Mouse (Mus musculus) heart, embryonic 13.5 days (tissue): ENCODE data around the gene Zfp493. TPM values are rescaled to one million over a fixed set of nuclear protein-coding genes. Genes with fewer than 3 reads are reported as not detected.
"Not testable (repeated sequence)": the region's sequence is repeated elsewhere in the genome, so short reads cannot be mapped to it uniquely, and the experiment has no call there.

Experiments used
- ATAC-seq: fragments of 200-750 bp; cut with Nextera tagmentation; 2 replicates; pipeline ENCODE4 v1.8.0; 2017; ENCODE audit warnings: moderate TSS enrichment; ENCODE audit not compliant: insufficient number of reproducible peaks, low FRiP score, low TSS enrichment; ENCODE audit errors: extremely low read depth
- H3K27ac ChIP-seq: fragments of 300-500 bp; sonication (generic); replicated peaks from 2 replicates; pipeline ENCODE4 v1.5.1; 2015; ENCODE audit warnings: moderate library complexity, mild to moderate bottlenecking, inconsistent platforms
- H3K27me3 ChIP-seq: fragments of 300-500 bp; sonication (generic); replicated peaks from 2 replicates; pipeline ENCODE4 v1.6.1; 2015; ENCODE audit warnings: mild to moderate bottlenecking, inconsistent platforms
- H3K36me3 ChIP-seq: fragments of 300-500 bp; sonication (generic); 2 replicates; pipeline ENCODE4 v1.6.1; 2015; ENCODE audit warnings: mild to moderate bottlenecking, inconsistent platforms
- H3K4me1 ChIP-seq: fragments of 300-500 bp; sonication (generic); 2 replicates; pipeline ENCODE4 v1.6.1; 2015; ENCODE audit warnings: inconsistent platforms
- H3K4me2 ChIP-seq: fragments of 300-500 bp; sonication (generic); 2 replicates; pipeline ENCODE4 v1.6.1; 2015; ENCODE audit warnings: inconsistent platforms, mild to moderate bottlenecking, moderate library complexity
- H3K4me3 ChIP-seq: fragments of 300-500 bp; sonication (generic); 2 replicates; pipeline ENCODE4 v1.5.1; 2015; ENCODE audit warnings: moderate library complexity, mild to moderate bottlenecking, inconsistent platforms
- H3K9ac ChIP-seq: fragments of 300-500 bp; sonication (generic); 2 replicates; pipeline ENCODE4 v1.6.1; 2015; ENCODE audit warnings: inconsistent platforms, mild to moderate bottlenecking, moderate library complexity
- H3K9me3 ChIP-seq: fragments of 300-500 bp; sonication (generic); 2 replicates; pipeline ENCODE4 v1.6.1; 2016; ENCODE audit warnings: inconsistent platforms
- WGBS: fragments of 180-500 bp; shearing (Covaris S2); methylation state at CpG from one replicate; pipeline ENCODE4 v1.1.7; 2015; ENCODE audit warnings: mixed read lengths; 5-methylcytosine and 5-hydroxymethylcytosine counted together
- polyA plus RNA-seq: library from polyadenylated mRNA; unstranded; fragments of >200 nt; fragmentation: Nextera tagmentation; extraction: Ambion mirVana; gene quantifications from 2 replicates; pipeline ENCODE4 v1.2.1, GENCODE M21; 2015

Gene Zfp493
- polyA plus RNA-seq, 1 experiment from 2014 or later = 1.2 TPM

GRCm38 (mm10) chr13:67799151-67799550 is 19.7 kb downstream of the Zfp493 start:
- H3K36me3 ChIP-seq, H3K4me2 ChIP-seq, ATAC-seq, H3K4me3 ChIP-seq, H3K9ac ChIP-seq, H3K27me3 ChIP-seq, H3K9me3 ChIP-seq, H3K4me1 ChIP-seq, H3K27ac ChIP-seq: not testable (repeated sequence)
- WGBS = 66% methylated on average over 3 of the region's 3 CpGs

GRCm38 (mm10) chr13:67811651-67812210 is 32.2 kb downstream of the Zfp493 start:
- H3K4me2 ChIP-seq = no peak overlapping the region
- H3K9me3 ChIP-seq = no peaks in the 10 kb centered on the region
- H3K27ac ChIP-seq = no peak overlapping the region
- ATAC-seq = no peak
- H3K27me3 ChIP-seq = no peaks in the 10 kb centered on the region
- peaks cover 7% of the 10 kb centered on the region; the same call in 1 of the 2 replicates for H3K36me3 ChIP-seq
- H3K9ac ChIP-seq = no peak overlapping the region
- WGBS = 57% methylated on average over 1 of the region's 1 CpGs
- H3K4me1 ChIP-seq = peaks cover 3% of the 10 kb centered on the region
- H3K4me3 ChIP-seq = no peak overlapping the region

GRCm38 (mm10) chr13:67812961-67813709 is 33.6 kb downstream of the Zfp493 start:
- 71% methylated on average over 8 of the region's 8 CpGs for WGBS
- Histone ChIP-seq H3K4me1 (peaks cover 3% of the 10 kb centered on the region), H3K27me3 (no peaks in the 10 kb centered on the region), H3K27ac (no peak overlapping the region), H3K4me3 (peak overlapping the region; percentile 88), H3K36me3 (peaks cover 13% of the 10 kb centered on the region), H3K9me3 (0 out of 2 replicates have a peak, but pooled peaks cover 6% of the 10 kb centered on the region), H3K9ac (no peak overlapping the region), H3K4me2 (peak overlapping the region; percentile 77)
- ATAC-seq = no peak

GRCm38 (mm10) chr13:67813710-67814660 is 34.5 kb downstream of the Zfp493 start, which contains the start of gene Zfp273:
Gene Zfp273 (plus strand): TSS chr13:67813740.
- peak within 1 kb of the TSS; percentile 77 for H3K4me2 ChIP-seq
- peaks cover 3% of the 10 kb centered on the region for H3K4me1 ChIP-seq
- H3K27me3 ChIP-seq = no peaks in the 10 kb centered on the region
- peak within 1 kb of the TSS; percentile 88 for H3K4me3 ChIP-seq
- WGBS = 3% methylated on average over 31 of the region's 31 CpGs
- H3K9me3 ChIP-seq = 0 out of 2 replicates have a peak, but pooled peaks cover 12% of the 10 kb centered on the region
- ATAC-seq = peak; percentile 90
- peak within 1 kb of the TSS; percentile 88 for H3K27ac ChIP-seq
- peaks cover 21% of the 10 kb centered on the region for H3K36me3 ChIP-seq
- peak within 1 kb of the TSS; percentile 84 for H3K9ac ChIP-seq

DNA sequence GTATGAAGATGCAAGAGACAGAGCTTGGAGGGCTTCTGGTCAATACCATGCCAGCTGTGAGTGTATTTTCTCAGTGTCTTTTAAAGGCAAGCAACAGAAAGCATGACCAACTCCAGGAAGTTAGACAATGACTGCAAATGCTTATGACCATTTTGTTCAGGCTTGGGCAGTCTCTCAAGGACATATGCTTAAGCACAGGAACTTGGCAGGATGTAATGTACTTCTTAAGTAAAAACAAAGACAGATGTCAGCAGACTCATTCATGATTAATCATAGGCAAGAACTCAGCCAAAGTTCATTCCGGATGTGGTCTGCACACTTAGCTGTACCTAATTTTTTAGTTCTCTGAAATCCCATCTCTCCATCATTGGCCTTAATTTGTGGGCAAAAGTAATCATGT is 39.1 kb downstream of the Zfp493 start:
- peaks cover 48% of the 10 kb centered on the region for H3K36me3 ChIP-seq
- no peak for ATAC-seq
- H3K27ac ChIP-seq = no peak overlapping the region
- H3K9ac ChIP-seq = no peak overlapping the region
- 0 out of 2 replicates have a peak, but pooled peaks cover 12% of the 10 kb centered on the region for H3K9me3 ChIP-seq
- 79% methylated on average over 1 of the region's 1 CpGs for WGBS
- H3K4me1 ChIP-seq = peaks cover 3% of the 10 kb centered on the region
- no peak overlapping the region for H3K4me3 ChIP-seq
- H3K4me2 ChIP-seq = no peak overlapping the region
- no peaks in the 10 kb centered on the region for H3K27me3 ChIP-seq

DNA sequence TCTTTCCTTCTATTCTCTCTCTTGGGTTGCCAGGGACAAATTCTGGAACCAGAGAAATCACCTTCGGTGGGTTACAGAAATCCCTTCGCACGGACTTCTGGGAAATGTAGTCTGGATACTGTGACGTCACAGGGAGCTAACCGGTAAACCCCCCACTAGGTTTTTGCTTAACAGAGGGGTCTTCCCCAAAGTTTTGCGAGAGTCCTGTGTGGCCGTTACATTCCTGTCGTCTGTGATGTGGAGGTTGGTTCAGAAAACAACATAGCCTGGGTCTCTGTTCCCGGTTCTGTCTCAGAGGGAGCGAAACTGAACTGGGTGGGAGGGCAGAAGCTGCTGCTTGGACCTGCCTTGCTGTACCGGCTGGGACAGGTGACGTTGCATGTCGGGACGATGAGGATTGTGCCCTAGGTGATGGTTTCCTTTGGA is 51.4 kb downstream of the Zfp493 start, which contains the start of gene Gm10037:
TSS of gene Gm10037 (plus strand) at position 196 of the 426 bp plus-strand sequence.
- Histone ChIP-seq H3K4me1 (no peaks in the 10 kb centered on the region), H3K27ac (0 out of 2 replicates have a peak within 1 kb of the TSS, but pooled peaks have one; percentile 20), H3K9me3 (peaks cover 8% of the 10 kb centered on the region), H3K36me3 (peaks cover 13% of the 10 kb centered on the region), H3K9ac (peak within 1 kb of the TSS; percentile 84), H3K4me3 (peak within 1 kb of the TSS; percentile 68), H3K27me3 (no peaks in the 10 kb centered on the region), H3K4me2 (peak within 1 kb of the TSS; percentile 74)
- WGBS = 3% methylated on average over 14 of the region's 14 CpGs
- no peak for ATAC-seq

DNA sequence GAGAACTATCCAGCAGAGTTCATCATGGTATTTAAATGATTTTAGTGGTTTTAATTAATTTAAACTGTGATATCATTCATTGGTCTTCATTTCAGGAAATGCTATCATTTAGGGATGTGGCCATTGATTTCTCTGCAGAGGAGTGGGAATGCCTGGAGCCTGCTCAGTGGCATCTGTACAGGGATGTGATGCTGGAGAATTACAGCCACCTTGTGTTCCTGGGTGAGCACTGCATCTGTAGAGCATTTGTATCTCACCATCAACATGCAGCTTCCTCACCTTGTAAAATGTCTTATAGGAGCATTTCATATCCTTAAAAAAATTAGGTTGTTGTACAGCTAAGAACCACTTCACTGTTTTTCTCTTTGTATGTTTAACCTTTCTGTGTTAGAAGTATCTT is 53.6 kb downstream of the Zfp493 start:
- H3K4me1 ChIP-seq, H3K4me2 ChIP-seq, H3K9ac ChIP-seq, H3K27ac ChIP-seq, H3K4me3 ChIP-seq, H3K9me3 ChIP-seq, H3K27me3 ChIP-seq, ATAC-seq, H3K36me3 ChIP-seq: not testable (repeated sequence)

Other genes with a start within 250 kb of the Zfp493 start
- gene Zfp748, start 225.9 kb upstream of the Zfp493 start, polyA plus RNA-seq = 5.7 and 7.3 TPM in 2 replicates
- gene Zfp729b, start 170.0 kb upstream of the Zfp493 start, polyA plus RNA-seq = 2.1 and 2.3 TPM in 2 replicates
- gene Gm49345, start 141.9 kb upstream of the Zfp493 start, polyA plus RNA-seq = 0.29 TPM in 1 of 2 replicates, not detected in the other
- gene Zfp729a, start 141.9 kb upstream of the Zfp493 start, polyA plus RNA-seq = 1.1 and 1.8 TPM in 2 replicates
- gene Zfp738, start 92.6 kb upstream of the Zfp493 start, polyA plus RNA-seq = 6.7 and 7.8 TPM in 2 replicates
- 3.7 and 4.4 TPM in 2 replicates for gene Zfp65, start 50.5 kb upstream of the Zfp493 start, polyA plus RNA-seq
- 2.4 and 3.2 TPM in 2 replicates for gene Zfp85, start 24.5 kb upstream of the Zfp493 start, polyA plus RNA-seq
- 4.0 and 4.1 TPM in 2 replicates for gene Zfp273, start 34.0 kb downstream of the Zfp493 start, polyA plus RNA-seq
- 1.3 and 1.7 TPM in 2 replicates for gene Gm10037, start 51.4 kb downstream of the Zfp493 start, polyA plus RNA-seq
- not detected in 2 replicates for gene BC048507, start 83.6 kb downstream of the Zfp493 start, polyA plus RNA-seq